Mouse (Mus musculus): ENCODE data around the gene Sult1d1.
"Not testable (repeated sequence)": the region's sequence is repeated elsewhere in the genome, so short reads cannot be mapped to it uniquely, and the experiment has no call there.

Sult1d1 gene

GRCm38 (mm10) chr5:87568845-87569244 lies at the start of gene Sult1d1:
Gene Sult1d1 (minus strand): TSS chr5:87569027.
- DNase-seq (ENCODE audit: low read depth in 2 of 2, low spot score in 2 of 2) = no peak

DNA sequence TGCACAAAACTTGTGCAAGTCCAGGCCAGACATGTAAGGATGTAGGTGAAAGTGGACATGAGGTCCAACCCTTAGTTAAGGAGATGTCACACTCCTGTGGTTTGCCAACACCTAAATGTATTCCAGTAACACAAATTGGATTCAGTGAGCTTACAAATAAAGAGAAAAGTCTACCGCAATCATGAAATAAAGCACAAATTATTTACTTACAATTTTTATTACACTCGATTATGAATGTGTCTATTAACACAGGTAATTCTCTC lies 46.2 kb upstream of the Sult1d1 start:
- no peak for DNase-seq (ENCODE audit: low read depth in 2 of 2, low spot score in 2 of 2)

GRCm38 (mm10) chr5:87614364-87615127 lies 45.7 kb upstream of the Sult1d1 start:
- no peak for DNase-seq (ENCODE audit: low read depth in 2 of 2, low spot score in 2 of 2)

- no peak for DNase-seq (ENCODE audit: low read depth in 2 of 2, low spot score in 2 of 2)
Measured at GRCm38 (mm10) chr5:87601018-87601417, 32.2 kb upstream of the Sult1d1 start.

DNA sequence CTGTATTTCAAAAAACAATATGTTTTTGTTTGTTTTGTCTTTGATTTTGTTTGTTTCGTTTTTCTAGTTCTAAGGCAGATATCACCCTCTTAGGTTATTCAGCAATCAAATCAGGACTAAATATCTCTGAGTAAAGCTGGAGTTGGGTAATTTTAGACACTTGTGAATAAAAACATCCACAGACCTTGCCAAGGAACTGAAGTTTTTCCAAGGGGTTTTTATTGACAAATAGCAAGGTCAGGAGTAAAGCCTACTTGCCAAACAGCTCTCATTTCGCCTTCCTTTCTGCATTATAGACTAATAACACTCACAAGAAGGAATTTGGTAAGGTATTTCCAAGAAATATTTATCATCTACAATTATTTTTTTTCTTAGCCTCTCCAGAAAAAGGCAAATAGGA lies 29.1 kb upstream of the Sult1d1 start:
- DNase-seq (ENCODE audit: low read depth in 2 of 2, low spot score in 2 of 2) = no peak

- no peak for DNase-seq (ENCODE audit: low read depth in 2 of 2, low spot score in 2 of 2)
Measured at GRCm38 (mm10) chr5:87591494-87591893, 22.7 kb upstream of the Sult1d1 start, which contains the start of gene Sult1e1. Gene Sult1e1 (minus strand): TSS chr5:87591594.

DNA sequence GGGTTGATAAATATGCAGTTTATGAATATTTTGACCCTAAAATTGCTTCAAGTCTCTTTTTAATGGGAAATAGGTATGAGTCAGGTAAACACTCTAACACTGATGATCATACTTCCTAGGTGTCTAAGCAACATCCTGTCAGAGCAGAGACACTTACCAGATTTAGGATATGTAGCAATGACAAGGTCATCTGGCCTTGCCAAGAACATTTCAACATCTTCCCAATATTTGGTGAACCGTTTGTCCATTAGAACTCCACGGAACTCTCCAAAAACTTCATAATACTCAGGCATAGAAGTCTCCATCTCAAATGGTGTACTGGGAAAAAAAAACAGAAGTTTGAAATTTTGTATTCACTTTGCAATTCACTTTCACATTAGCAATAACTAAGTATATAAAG lies 21.1 kb upstream of the Sult1d1 start:
- DNase-seq (ENCODE audit: low read depth in 2 of 2, low spot score in 2 of 2) = no peak

DNA sequence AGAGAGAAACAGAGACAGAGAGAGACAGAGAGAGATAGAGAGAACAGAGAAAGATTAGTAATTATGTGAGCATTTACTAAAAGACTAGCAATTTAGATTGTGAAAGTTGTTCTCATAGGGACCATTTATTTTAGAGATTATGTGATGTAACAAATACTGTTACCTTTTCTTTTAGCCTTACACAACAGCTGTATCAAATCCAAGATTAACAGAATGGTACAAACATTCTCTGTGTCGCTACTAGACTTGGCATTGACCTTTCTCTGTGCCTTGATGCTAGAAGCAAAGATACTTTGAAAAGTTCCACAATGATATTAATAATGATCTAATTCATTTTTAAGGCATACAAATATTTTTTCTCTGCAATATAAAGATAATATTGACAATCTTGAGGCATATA lies 11.6 kb upstream of the Sult1d1 start:
- no peak for DNase-seq (ENCODE audit: low read depth in 2 of 2, low spot score in 2 of 2)

- no peak for DNase-seq (ENCODE audit: low read depth in 2 of 2, low spot score in 2 of 2)
Measured at GRCm38 (mm10) chr5:87574174-87574573, 5.3 kb upstream of the Sult1d1 start.

GRCm38 (mm10) chr5:87573490-87573889 lies 4.7 kb upstream of the Sult1d1 start:
- DNase-seq (ENCODE audit: low read depth in 2 of 2, low spot score in 2 of 2) = no peak

DNA sequence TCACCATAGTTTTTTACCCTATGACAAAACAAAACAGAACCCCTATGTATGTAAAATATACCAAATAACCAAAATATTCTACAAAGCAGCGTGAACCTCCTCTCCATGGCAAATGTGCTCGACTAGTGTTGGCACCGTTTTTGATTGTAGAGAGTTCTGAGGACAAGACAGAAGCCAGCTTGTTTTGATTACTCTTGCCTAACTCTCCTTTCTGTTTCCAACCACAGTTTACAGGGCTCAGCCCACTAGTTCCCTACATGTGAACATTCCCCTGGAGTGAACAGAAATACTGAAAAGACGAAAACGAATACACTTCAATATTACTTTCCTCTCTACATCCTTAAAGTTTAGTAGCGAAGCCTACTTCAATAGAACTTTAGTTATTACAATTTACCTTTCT lies 4.0 kb upstream of the Sult1d1 start:
- no peak for DNase-seq (ENCODE audit: low read depth in 2 of 2, low spot score in 2 of 2)

DNA sequence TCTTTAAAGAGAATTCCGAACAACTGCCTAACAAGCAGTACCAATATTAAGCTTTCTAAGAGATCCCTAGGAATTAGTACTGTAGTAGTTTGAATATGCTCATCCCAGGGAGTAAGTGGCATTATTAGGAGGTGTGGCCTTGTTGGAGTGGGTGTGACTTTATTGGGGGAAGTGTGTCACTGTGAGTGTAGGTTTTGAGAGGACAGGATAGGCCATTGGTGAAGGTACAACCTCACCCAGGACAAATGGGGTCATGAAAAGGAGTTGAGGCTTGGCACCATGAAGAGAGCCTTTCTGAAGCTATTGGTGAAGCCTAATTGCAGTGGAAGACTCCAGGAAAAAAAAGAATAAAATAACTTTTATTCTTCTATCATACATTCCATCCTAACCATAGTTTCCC lies 1.5 kb downstream of the Sult1d1 start:
- no peak for DNase-seq (ENCODE audit: low read depth in 2 of 2, low spot score in 2 of 2)

- DNase-seq (ENCODE audit: low read depth in 2 of 2, low spot score in 2 of 2) = no peak
Measured at GRCm38 (mm10) chr5:87562966-87563365, 5.9 kb downstream of the Sult1d1 start.

DNA sequence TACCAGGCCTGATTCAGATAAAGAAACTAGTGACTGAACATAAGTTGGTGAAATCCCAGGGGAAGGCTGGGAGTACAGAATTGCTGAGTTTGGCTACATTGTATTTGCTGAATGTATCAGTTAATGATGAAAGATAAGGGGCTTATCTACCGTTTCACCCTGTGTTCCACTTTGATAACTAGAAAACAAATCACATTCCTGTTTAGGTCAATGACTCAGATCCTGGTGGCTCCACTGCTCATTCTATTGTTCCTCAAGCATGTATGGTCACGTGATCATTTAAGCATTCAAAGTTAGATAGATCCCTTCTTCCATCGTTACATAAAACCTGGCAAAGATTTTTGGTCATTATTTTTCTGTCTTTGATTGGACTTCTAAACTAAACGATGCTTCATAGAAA lies 6.3 kb downstream of the Sult1d1 start:
- no peak for DNase-seq (ENCODE audit: low read depth in 2 of 2, low spot score in 2 of 2)

- no peak for DNase-seq (ENCODE audit: low read depth in 2 of 2, low spot score in 2 of 2)
Measured at GRCm38 (mm10) chr5:87560145-87560544, 8.7 kb downstream of the Sult1d1 start.

- no peak for DNase-seq (ENCODE audit: low read depth in 2 of 2, low spot score in 2 of 2)
Measured at GRCm38 (mm10) chr5:87550935-87551334, 17.9 kb downstream of the Sult1d1 start.

GRCm38 (mm10) chr5:87538111-87538510 lies 30.7 kb downstream of the Sult1d1 start, which contains the start of gene Sult1b1:
Gene Sult1b1 (minus strand): TSS chr5:87538195.
- DNase-seq (ENCODE audit: low read depth in 2 of 2, low spot score in 2 of 2) = no peak

DNA sequence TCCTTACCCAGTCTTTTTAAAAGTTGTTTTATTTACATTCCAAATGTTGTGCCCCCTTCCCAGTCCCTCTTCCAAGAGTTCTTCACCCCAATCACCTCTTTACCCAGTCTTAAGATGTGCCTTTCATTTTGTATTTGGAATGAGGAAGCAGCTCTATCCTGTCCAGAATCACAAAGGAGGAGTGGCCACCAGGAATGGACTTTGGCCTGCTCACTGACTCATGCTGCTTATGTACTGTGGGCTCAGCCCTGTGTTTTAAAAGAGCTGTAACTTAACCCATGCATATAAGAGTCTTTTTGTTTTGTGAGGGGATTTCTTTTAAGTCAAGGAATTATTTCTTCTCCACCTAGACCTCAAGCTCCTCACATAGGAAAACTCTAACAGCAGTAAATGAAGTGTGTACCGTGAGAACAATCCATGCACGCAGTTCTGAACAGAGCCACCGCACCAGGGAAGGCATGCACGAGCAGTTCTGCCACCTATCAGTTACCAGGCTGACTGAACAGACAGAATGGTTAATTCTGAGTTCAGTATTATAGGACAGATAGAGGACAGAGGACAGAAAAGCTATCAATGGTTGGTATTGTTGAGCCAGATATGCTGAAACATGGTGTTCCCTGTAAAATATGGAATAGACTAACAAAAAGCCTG lies 32.7 kb downstream of the Sult1d1 start:
- DNase-seq (ENCODE audit: low read depth in 2 of 2, low spot score in 2 of 2) = no peak

GRCm38 (mm10) chr5:87532288-87532687 lies 36.5 kb downstream of the Sult1d1 start:
- DNase-seq (ENCODE audit: low read depth in 2 of 2, low spot score in 2 of 2) = no peak

GRCm38 (mm10) chr5:87523561-87523960 lies 45.3 kb downstream of the Sult1d1 start:
- not testable (repeated sequence) for DNase-seq (ENCODE audit: low read depth in 2 of 2, low spot score in 2 of 2)

- no peak for DNase-seq (ENCODE audit: low read depth in 2 of 2, low spot score in 2 of 2)
Measured at GRCm38 (mm10) chr5:87505776-87506458, 62.9 kb downstream of the Sult1d1 start.
